Mouse (Mus musculus): ENCODE measurements at regions not wholly inside any gene's neighbourhood (a gene's known extent, or its start where the extent isn't known, plus 50 kb on each side); places are given as distances from the start of the nearest gene placed in this dataset.
"Not testable (repeated sequence)": the region's sequence is repeated elsewhere in the genome, so short reads cannot be mapped to it uniquely, and the experiment has no call there.

GRCm38 (mm10) chr7:116596914-116597313, 92.7 kb downstream of the Nucb2 start:
- DNase-seq (ENCODE audit: low spot score in 2 of 2), result no peak

- DNase-seq (ENCODE audit: low spot score in 2 of 2), result no peak
These were observed 96.2 kb downstream of the Nucb2 start for GRCm38 (mm10) chr7:116600340-116600739.

DNA sequence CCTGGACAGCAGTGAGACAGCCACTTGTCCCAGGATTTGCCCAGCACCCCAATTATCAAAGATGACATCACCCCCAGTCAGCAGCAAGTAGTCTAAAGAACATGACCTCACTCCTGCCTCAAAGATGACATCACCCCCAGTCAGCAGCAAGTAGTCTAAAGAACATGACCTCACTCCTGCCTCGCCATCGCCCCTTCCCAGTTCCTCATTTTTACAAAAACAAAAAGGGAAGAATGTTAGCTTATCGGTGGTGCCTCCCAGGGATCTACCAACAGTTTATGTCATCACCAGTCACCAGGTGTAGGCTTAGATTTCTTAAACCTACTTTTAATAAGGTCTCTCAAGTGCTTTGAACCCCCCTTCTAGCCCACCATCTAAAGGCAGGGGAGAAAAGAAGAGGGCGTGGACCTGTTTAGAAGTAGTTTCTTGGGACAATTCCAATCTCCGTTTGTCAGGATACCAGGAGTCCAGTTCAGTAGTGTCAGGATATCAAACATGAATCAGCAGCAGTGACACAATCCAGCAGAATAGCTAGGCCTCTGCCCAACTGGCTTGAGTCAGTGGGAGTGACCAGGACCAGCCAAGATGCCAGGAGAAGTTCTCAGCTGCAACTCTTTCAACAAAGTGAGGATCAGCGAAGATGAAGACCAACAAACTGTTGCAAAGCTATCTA, 99.1 kb downstream of the Nucb2 start:
- DNase-seq (ENCODE audit: low spot score in 2 of 2), result no peak

GRCm38 (mm10) chr7:116603840-116604194, 99.6 kb downstream of the Nucb2 start:
- no peak for DNase-seq (ENCODE audit: low spot score in 2 of 2)

DNA sequence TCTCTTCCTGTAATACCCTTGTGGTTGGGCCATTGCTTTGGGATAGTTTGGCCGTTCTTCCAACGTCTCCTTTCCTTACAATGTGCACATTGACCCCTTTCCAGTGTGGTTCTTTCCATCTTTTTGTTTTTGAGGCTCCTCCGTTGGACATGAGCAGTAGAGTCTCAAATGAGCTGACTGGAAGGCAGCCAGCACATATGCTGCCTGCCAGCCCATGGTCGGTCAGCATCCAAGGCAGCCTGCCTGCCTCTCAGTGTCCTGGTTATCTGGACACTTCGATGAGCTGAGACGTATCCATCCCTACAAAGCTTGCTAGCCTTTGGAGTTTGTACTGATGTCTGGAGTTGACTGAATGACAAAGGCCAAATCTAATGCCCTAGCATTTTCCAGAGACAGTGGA, 102.1 kb downstream of the Nucb2 start:
- DNase-seq (ENCODE audit: low spot score in 2 of 2), result no peak

DNA sequence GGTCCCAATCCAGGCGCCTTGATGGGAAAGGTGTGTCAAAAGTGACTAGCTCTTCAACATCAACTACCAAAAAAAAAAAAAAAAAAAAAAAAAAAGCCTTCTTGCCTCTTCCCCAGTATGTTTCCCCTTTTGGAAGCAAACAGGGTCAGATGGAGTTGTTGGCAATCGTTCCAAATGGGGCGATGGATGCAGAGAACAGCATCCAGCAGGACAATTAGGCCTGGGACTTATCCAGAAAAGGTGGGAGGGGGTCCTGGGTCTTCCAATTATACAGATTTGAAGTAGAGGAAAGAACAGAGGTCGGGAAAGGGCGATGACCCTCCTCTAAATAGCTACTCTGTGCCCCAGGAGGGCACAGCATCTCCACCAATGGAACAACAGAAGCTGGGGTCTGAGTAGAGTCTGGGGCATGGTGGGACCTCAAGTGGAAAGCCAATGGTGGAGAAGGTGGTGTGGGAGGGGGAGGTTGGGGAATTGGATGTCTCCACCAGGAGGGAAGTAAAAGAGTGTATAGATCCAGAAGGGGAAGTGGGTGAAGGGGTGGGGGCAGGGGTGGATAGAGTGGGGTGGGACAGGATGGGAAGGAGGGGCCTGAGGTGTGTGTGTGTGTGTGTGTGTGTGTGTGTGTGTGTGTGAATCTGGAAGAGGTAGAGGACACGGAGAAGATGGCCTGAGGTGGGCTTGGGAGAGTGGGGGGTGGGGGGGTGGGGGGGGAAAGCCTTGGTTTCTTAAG, 102.7 kb downstream of the Nucb2 start:
- DNase-seq (ENCODE audit: low spot score in 2 of 2), result no peak

DNA sequence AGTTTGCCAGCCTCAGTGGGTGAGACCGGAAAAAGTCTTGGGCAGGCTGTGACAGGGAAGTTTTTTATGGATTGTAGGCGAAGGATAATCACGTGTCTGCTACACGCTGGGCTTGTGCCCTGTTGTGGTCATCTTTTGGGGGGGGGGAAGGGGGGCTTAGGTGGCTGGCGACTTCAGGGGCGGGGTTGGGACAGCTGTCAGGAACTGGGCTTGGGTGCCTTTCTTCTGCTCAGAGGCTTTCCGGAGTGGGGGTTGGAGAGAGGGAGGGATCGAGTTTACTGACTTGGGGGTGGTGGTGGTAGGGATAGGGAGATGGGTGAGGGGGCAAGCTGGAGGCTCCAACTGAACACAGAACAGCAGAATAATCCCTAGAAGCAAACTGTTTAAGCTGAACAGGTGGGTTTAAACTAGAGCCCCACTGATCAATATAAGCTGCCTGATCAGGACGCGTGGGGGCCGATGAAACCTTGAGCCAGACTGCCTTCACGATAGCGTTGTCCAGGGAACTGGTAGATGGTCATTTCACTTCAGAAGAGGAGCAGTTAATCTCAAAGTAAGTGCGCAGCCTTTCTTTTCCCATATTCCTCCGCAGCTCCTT, 103.6 kb downstream of the Nucb2 start:
- no peak for DNase-seq (ENCODE audit: low spot score in 2 of 2)

DNA sequence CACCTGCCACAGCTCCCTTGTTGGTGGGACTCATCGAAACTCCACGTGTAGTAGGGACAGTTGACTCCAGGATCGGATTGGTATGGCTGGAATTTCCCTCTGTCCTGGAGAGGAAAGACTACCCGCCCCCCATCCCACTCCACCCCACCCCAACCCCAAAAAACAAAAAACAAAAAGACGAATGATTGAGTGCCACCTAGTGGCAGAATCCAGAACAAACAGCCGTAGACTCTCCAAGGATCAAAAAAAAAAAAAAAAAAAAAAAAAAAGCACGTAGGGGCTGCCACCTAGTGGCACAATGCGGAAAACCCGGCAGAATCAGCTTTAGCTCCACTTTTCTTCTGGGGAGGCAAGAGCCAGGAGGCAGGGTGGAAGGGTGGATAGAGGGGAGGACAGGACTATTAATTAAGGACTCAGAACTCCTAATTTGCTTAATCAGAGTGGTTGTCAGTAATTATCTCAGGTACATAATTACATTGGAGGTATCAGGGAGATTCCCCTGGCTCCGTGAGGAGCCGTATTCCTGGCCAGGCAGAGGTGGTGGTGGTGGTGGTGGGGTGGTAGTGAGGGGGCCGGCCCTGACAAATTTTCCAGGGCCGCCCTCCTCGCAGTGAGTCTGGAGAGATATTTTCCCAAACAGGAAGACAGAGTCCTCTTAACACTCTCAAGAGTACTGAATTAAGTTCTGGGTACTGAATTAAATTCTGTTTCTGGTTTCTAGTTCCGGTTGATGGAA, 104.3 kb downstream of the Nucb2 start:
- DNase-seq (ENCODE audit: low spot score in 2 of 2), result peak in 1 of 2 experiments; percentile 47

GRCm38 (mm10) chr7:116609406-116609805, 105.2 kb downstream of the Nucb2 start:
- DNase-seq (ENCODE audit: low spot score in 2 of 2), result no peak

GRCm38 (mm10) chr7:116609906-116610305, 105.7 kb downstream of the Nucb2 start:
- no peak for DNase-seq (ENCODE audit: low spot score in 2 of 2)

DNA sequence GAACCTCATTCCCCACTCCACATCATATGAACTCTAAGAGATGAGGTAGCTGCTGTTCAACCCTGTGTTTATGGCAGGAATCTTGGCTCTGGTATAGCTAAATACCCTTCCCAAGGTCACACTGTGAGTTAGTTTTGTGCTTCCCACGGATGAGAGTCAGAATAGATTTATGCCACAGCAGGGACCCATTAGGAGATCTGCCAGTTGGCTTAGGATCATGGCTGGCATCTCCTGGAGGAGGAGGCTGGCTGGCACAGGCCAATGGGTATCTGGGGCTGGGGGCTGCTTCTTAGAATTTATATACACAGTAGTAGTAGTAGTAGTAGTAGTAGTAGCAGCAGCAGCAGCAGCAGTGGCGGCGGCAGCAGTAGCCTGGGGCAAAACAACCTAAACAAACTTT, 111.8 kb downstream of the Nucb2 start:
- no peak for DNase-seq (ENCODE audit: low spot score in 2 of 2)

GRCm38 (mm10) chr7:116619636-116620035, 115.5 kb downstream of the Nucb2 start:
- no peak for DNase-seq (ENCODE audit: low spot score in 2 of 2)

- no peak for DNase-seq (ENCODE audit: low spot score in 2 of 2)
These were observed 116.2 kb downstream of the Nucb2 start for GRCm38 (mm10) chr7:116620381-116620780.

- DNase-seq (ENCODE audit: low spot score in 2 of 2), result no peak
These were observed 129.0 kb downstream of the Nucb2 start for GRCm38 (mm10) chr7:116633210-116633609.

DNA sequence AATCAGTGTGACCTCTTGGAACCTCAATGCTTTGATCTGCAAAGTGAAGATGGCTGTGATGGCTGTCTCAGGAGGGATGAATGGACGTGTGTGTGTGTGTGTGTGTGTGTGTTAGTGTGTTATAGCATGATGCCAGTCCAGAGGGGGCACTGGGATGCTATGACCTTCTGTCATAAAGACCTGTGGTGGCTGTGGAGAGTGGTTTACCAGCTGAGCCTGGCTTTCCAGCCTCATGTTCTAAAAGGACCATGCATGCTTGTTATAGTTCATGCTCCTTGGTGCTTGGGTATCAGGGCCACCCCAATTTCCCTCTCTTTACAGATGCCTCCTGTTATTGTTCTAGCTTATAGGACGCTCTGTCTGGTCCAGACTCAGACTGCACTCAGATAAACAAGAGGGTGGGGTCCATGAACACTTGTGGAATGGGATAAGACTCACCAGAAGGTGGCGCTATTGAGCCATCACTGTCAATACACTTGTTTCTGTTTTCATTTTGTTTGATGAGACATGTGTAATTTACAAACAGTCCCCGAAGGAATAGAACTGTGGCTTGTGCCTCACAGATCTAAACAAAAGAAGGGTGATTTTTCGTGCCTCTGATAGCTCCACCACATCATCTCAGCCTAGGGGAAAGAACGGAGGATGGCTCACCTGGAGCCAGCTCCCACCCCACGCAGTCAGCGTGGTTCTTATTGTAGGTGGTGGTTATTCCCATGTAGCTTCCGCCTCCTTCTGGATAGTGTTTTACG, 140.9 kb downstream of the Nucb2 start:
- DNase-seq (ENCODE audit: low spot score in 2 of 2), result peak; percentile 18 to 74

GRCm38 (mm10) chr7:116654466-116654865, 150.3 kb downstream of the Nucb2 start:
- no peak for DNase-seq (ENCODE audit: low spot score in 2 of 2)

- not testable (repeated sequence) for DNase-seq (ENCODE audit: low spot score in 2 of 2)
These were observed 152.9 kb downstream of the Nucb2 start for GRCm38 (mm10) chr7:116657040-116657439.

DNA sequence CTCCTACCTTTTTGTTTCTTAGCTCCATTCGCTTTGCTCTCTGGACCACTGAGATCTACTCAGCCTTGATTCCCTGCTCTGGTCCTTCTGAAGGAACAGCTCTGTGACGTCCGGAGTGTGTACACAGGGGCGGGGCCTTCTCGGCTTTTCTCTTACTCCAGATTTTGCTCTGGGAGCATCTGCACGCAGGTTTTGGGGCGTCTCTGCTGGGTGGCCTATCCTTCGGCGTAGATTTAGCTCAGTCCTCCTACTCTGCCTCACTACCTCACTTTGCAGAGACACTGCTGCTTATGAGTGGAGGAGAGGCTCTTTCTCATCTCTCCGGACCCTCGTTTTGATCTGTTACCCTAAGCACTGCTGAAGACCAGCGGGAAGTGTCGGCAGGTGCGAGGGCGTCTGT, 161.4 kb downstream of the Nucb2 start:
- no peak for DNase-seq (ENCODE audit: low spot score in 2 of 2)

DNA sequence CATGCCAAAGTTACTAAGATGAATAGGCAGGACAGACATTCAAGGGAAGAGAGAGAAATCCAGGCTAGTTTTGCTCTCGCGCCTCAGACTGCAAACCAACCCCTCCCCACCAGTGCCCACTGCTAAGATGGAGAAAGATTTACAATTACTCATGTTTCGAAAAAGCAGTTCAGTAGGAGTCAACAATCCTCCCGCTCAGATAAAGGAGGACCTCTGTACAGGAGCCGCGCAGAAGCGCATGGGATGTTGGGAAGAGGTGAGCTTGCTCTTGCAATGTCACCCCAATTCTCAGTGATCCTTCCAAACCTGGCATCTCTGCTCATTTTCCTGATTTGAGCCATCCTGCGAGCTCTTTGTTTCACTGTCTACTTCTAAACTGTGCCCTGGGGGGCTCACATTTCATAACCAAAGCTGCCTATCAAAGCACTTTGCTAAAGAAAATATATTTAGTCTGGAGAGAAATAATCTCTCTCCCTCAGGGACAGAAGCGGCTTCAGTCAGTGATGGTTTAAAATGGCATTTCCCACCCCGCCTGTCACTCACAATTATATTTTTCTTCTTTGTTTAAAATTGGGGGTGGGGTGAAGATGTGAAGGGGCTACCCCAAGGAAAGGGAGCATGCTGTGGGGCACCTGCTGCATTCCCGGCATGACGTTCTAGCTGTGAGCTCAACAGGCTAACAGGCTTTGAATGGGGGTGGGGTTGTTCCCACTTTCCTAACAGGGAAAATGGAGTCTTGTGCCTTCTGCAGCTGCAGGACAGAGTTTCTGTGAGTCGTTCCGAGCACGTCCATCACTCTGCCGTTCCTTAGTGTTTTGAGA, 170.2 kb downstream of the Nucb2 start:
- DNase-seq (ENCODE audit: low spot score in 2 of 2), result no peak

- DNase-seq (ENCODE audit: low spot score in 2 of 2), result no peak
These were observed 172.5 kb downstream of the Nucb2 start for GRCm38 (mm10) chr7:116676696-116677095.

DNA sequence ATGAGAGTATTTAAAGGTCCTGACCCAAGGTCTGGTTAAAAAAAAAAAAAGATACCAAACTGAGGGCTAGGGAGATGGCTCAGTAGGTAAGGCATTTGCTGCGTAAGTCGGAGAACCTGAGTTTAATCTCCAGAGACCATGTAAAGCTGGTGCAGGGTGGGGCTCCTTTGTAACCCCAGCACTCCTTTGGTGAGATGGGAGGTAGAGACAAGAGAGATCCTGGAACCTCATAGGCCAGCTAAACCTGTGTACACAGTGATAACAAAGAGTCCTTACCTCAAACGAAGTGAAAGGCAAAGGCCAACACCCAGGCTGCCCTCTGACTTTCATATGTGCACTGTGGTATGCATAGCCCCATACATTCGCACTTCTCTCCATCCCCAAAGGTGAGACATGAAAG, 175.0 kb downstream of the Nucb2 start:
- DNase-seq (ENCODE audit: low spot score in 2 of 2), result no peak

Measured in layer of hippocampus, adult 8-10 months (tissue).